Mouse (Mus musculus): ENCODE measurements around the gene Gpr27. TPM values are rescaled to one million over a fixed set of nuclear protein-coding genes. Genes with fewer than 3 reads are reported as not detected.
A peak's percentile ranks its signal among the peaks of the same experiment; 100 is the strongest.

Gpr27 gene
- polyA plus RNA-seq, 1 experiment, result 0.99 TPM

DNA sequence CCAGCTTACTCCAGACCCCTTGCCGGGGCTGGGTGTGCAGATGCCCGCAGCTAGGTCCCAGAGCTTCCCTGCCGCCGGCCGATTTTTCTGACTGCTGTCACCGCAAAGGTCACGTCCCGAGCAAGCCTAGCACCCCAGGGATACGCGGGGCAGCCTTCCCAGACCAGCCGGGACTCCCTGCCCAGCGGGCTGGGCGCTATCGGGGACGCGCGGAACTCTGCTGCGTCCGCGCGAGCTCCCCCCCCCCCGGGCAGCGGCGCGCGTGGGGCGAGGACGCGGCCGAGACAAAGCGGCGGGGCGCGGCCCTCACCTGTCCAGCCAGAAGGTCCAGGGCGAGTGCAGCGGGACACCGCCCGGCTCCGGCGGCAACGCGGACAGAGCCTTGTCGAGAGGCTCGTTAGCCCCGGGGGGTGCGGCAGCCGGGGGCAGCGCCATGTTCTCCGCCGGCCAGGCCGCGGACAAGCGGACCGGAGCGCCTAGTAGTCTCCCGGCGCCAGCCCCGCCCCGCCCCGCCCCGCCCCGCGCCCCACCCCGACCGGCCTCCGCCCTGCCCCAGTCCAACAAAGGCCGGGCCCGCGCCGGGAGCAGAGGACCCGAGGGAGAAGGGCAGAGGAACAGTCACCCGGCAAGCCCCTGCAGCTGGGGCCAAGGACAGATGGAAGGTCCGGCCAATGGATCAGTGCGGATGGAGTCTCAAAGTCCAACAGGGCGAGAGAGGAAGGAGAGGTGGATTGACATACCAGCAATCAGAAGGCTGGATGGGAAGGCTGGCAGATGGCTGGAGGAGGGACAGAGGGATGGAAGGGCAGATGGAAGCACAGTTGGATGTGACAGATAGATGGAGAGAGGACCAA is 25.9 kb upstream of the Gpr27 start, which contains the start of the genes Eif4e3 and Gm20696:
Eif4e3 (minus strand) TSS at position 454 of the 854 bp plus-strand sequence.
Gm20696 (minus strand) TSS at position 480 of the 854 bp plus-strand sequence.
- WGBS, result 1% methylated on average over 71 of the region's 75 CpGs
- peak; percentile 73 for DNase-seq
- Histone ChIP-seq H3K27me3 (replicated peaks; ENCODE audit: control insufficient read depth, insufficient read depth, low read length) (no peaks in the 10 kb centered on the region), H3K4me1 (ENCODE audit: control insufficient read depth, insufficient read depth, low read length) (no peaks in the 10 kb centered on the region), H3K36me3 (ENCODE audit: control insufficient read depth, insufficient read depth, low read length) (no peaks in the 10 kb centered on the region), H3K4me3 (ENCODE audit: insufficient read depth, low read depth, low read length) (peak within 1 kb of the TSS; percentile 85), H3K27ac (ENCODE audit: insufficient read depth, low read depth, low read length) (peak within 1 kb of the TSS; percentile 72)
- TF ChIP-seq CTCF (conservative IDR thresholded peaks at IDR 0.05; ENCODE audit: insufficient read depth, insufficient read length, low read depth, low read length), result no peak
- TF ChIP-seq POLR2A (IDR thresholded peaks at IDR 0.05; ENCODE audit: low read depth, low read length), result peak; percentile 15

DNA sequence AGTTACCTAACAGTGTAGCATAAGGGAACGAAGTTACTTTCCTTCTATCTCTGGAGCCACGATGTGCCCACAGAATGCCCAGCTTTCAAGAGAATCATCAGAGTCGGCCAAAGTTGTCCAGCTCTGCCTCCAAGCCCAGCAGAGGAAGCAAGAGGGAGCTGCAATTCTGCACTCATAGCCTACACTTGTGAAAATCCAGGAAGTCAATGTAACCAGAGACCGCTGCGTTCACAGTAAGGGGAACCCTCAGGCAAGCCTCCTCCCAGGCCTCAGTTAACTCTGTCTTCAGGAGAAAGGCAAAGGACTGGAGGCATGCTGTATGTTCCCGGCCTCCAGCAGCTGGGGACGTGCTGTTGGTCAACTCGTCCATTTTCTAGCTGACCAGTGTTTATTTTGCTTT is 25.2 kb upstream of the Gpr27 start:
- WGBS, result 52% methylated on average over 8 of the region's 8 CpGs
- no peak for DNase-seq

DNA sequence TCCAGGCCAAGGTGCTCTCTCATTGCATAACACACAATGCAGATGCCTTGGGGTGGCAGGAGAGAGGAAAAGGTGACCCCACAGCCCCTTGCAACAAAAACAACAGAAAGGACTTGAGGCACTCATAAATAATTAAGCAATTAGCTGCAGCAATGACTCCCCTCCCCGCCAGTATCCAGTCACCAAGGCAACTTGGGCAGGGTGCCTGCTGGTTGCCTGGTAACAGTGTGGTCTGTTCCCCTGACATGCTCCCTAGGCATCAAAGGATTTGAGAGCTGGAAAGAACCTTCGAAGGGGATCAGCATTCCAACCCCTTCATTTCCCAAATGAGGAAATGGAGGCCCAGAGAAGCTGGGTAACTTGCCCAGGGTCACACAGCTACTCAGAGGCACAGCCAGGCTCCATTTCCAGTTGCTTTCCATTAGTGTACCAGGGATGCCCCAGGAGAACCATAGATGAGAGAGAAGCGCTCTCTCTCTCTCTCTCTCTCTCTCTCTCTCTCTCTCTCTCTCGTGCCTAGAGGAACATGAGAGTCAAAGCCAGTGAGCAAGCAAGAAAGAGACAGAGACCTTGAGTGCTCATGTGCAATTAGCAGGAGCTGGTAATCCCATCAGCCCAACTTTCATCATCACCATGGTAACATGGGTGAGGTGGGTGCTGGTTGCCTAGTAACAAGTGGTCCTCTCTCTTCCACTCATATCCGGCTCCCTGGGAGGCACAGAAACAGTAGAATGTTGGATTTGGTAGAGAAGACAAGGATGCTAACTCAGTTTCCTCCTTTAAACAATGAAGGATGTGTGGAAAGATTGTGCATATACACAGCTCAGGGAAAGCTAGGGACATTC is 22.8 kb upstream of the Gpr27 start:
- H3K4me1 ChIP-seq (ENCODE audit: control insufficient read depth, insufficient read depth, low read length), result no peaks in the 10 kb centered on the region
- peak; percentile 67 for DNase-seq
- no peaks in the 10 kb centered on the region for H3K27me3 ChIP-seq (replicated peaks; ENCODE audit: control insufficient read depth, insufficient read depth, low read length)
- 53% methylated on average over 5 of the region's 5 CpGs for WGBS
- no peak overlapping the region for H3K4me3 ChIP-seq (ENCODE audit: insufficient read depth, low read depth, low read length)
- no peak overlapping the region for H3K27ac ChIP-seq (ENCODE audit: insufficient read depth, low read depth, low read length)
- no peak for TF ChIP-seq CTCF (conservative IDR thresholded peaks at IDR 0.05; ENCODE audit: insufficient read depth, insufficient read length, low read depth, low read length)
- no peak for TF ChIP-seq POLR2A (IDR thresholded peaks at IDR 0.05; ENCODE audit: low read depth, low read length)
- H3K36me3 ChIP-seq (ENCODE audit: control insufficient read depth, insufficient read depth, low read length), result no peaks in the 10 kb centered on the region

More for the DNA sequence above, 25.2 kb upstream of the Gpr27 start:
- TF ChIP-seq POLR2A (IDR thresholded peaks at IDR 0.05; ENCODE audit: low read depth, low read length), result no peak
- no peak for TF ChIP-seq CTCF (conservative IDR thresholded peaks at IDR 0.05; ENCODE audit: insufficient read depth, insufficient read length, low read depth, low read length)
- H3K36me3 ChIP-seq (ENCODE audit: control insufficient read depth, insufficient read depth, low read length), result no peaks in the 10 kb centered on the region
- H3K27me3 ChIP-seq (replicated peaks; ENCODE audit: control insufficient read depth, insufficient read depth, low read length), result no peaks in the 10 kb centered on the region
- no peak overlapping the region for H3K4me3 ChIP-seq (ENCODE audit: insufficient read depth, low read depth, low read length)
- H3K4me1 ChIP-seq (ENCODE audit: control insufficient read depth, insufficient read depth, low read length), result no peaks in the 10 kb centered on the region
- H3K27ac ChIP-seq (ENCODE audit: insufficient read depth, low read depth, low read length), result no peak overlapping the region

DNA sequence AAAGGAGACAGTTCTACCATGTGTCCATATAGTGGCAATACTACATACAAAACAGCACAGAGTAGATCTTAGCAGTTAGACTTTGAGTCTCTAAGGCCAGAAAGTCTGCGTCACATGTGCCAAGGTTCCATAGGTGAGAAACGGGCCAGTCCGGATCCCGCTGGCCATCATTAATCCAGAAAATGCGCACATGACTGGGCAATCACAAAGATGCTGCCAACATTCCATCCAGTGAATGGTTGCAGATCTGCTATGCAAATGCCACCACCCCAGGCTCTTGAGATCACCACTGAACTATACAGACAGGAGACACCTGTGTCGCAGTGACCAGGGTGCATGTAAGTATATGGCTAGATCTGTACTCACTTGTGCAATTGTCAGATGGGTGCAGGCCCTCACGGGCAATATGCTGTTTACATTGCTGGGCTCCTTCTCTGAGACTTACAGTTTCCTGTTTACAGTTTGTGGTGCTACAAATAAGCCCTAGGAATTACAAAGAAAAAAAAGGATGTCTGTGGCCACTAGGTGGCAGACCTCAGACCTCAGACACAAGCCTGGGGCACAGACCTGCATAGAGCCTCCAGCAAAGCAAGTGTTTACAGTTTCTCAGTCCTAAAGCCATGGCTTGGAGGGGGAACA is 21.9 kb upstream of the Gpr27 start:
- 67% methylated on average over 7 of the region's 7 CpGs for WGBS
- Histone ChIP-seq H3K4me3 (ENCODE audit: insufficient read depth, low read depth, low read length) (no peak overlapping the region), H3K36me3 (ENCODE audit: control insufficient read depth, insufficient read depth, low read length) (no peaks in the 10 kb centered on the region), H3K4me1 (ENCODE audit: control insufficient read depth, insufficient read depth, low read length) (no peaks in the 10 kb centered on the region), H3K27me3 (replicated peaks; ENCODE audit: control insufficient read depth, insufficient read depth, low read length) (no peaks in the 10 kb centered on the region), H3K27ac (ENCODE audit: insufficient read depth, low read depth, low read length) (no peak overlapping the region)
- peak; percentile 69 for DNase-seq
- peak; percentile 70 for TF ChIP-seq CTCF (conservative IDR thresholded peaks at IDR 0.05; ENCODE audit: insufficient read depth, insufficient read length, low read depth, low read length)
- no peak for TF ChIP-seq POLR2A (IDR thresholded peaks at IDR 0.05; ENCODE audit: low read depth, low read length)

DNA sequence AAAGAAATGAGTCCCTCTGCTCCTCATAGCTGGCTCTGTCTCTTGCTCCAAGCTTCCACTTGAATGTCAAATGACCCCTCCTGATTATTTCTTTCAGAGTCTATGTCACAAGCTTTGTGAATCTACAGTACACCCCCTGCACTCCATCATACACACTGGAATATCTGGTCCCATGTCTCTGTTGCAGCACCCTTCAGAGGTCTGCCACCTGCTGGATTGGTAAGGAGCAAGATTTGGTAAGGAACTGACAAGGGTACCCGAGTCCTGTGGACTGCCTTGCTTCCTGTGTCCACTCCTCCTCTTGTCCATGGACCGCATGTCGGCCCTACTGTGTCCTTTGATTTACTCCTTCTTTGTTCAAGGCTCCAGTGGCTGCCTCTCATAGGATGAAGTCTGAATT is 20.7 kb upstream of the Gpr27 start:
- WGBS, result 69% methylated on average over 3 of the region's 3 CpGs
- no peaks in the 10 kb centered on the region for H3K4me1 ChIP-seq (ENCODE audit: control insufficient read depth, insufficient read depth, low read length)
- DNase-seq, result no peak
- no peak overlapping the region for H3K27ac ChIP-seq (ENCODE audit: insufficient read depth, low read depth, low read length)
- no peaks in the 10 kb centered on the region for H3K36me3 ChIP-seq (ENCODE audit: control insufficient read depth, insufficient read depth, low read length)
- TF ChIP-seq POLR2A (IDR thresholded peaks at IDR 0.05; ENCODE audit: low read depth, low read length) (no peak), CTCF (conservative IDR thresholded peaks at IDR 0.05; ENCODE audit: insufficient read depth, insufficient read length, low read depth, low read length) (peak; percentile 26; the same call in 1 of the 2 replicates)
- no peaks in the 10 kb centered on the region for H3K27me3 ChIP-seq (replicated peaks; ENCODE audit: control insufficient read depth, insufficient read depth, low read length)
- H3K4me3 ChIP-seq (ENCODE audit: insufficient read depth, low read depth, low read length), result no peak overlapping the region

DNA sequence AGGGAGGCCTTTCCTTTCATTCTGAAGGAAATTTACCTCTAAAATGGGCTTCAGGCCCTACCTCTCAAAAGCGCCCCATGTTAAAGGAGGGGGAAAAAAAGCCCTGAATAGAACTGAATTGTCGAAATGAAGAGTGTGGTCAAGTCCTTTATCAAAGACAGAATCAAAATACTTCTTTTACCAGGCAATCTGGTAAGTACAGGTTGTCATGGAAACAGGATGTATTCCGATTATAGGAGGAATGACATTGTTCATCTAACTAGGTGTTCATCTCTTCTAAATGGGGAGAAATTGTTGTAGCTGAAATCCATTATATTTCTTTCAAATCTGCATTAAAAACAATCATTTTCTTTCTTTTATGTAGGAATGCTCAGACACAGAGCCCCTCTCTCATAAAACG is 18.0 kb upstream of the Gpr27 start:
- WGBS, result 85% methylated on average over 4 of the region's 4 CpGs
- Histone ChIP-seq H3K4me1 (ENCODE audit: control insufficient read depth, insufficient read depth, low read length) (no peaks in the 10 kb centered on the region), H3K27ac (ENCODE audit: insufficient read depth, low read depth, low read length) (no peak overlapping the region), H3K36me3 (ENCODE audit: control insufficient read depth, insufficient read depth, low read length) (no peaks in the 10 kb centered on the region), H3K4me3 (ENCODE audit: insufficient read depth, low read depth, low read length) (no peak overlapping the region), H3K27me3 (replicated peaks; ENCODE audit: control insufficient read depth, insufficient read depth, low read length) (no peaks in the 10 kb centered on the region)
- TF ChIP-seq CTCF (conservative IDR thresholded peaks at IDR 0.05; ENCODE audit: insufficient read depth, insufficient read length, low read depth, low read length) (no peak), POLR2A (IDR thresholded peaks at IDR 0.05; ENCODE audit: low read depth, low read length) (no peak)
- DNase-seq, result no peak

All from kidney, adult 2 months (tissue).